Mouse (Mus musculus): ENCODE measurements around the gene Ina. TPM values are rescaled to one million over a fixed set of nuclear protein-coding genes. Genes with fewer than 3 reads are reported as not detected.
"Not testable (repeated sequence)": the region's sequence is repeated elsewhere in the genome, so short reads cannot be mapped to it uniquely, and the experiment has no call there.

The Ina gene
- polyA plus RNA-seq, 1 experiment, result 0.30 TPM

DNA sequence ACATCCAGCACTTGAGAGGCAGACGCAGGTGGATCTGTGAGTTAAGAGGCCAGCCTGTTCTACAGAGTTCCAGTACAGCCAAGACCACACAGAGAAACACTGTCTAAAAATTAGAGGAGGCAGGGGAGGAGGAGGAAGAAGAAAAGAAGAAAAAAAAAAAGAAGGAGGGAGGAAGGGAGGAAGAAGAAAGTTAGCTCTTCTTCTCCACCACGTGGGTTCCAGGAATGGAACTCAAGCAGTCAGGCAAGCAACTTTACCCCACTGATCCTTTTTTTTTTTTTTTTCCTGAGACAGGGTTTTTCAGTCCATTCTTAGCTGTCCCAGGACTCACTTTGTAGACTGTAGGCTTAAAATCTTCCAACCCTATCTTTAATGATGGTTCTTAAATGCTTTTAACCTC, 37.8 kb upstream of the Ina start:
- no peak overlapping the region for H3K4me3 ChIP-seq (ENCODE audit: control insufficient read depth, insufficient read depth, low read length)
- peaks cover 21% of the 10 kb centered on the region for H3K4me1 ChIP-seq (replicated peaks; ENCODE audit: control insufficient read depth, insufficient read depth, low read length)
- H3K27ac ChIP-seq (ENCODE audit: control insufficient read depth, insufficient read depth, low read length), result no peak overlapping the region
- DNase-seq, result no peak
- 14% methylated on average over 2 of the region's 2 CpGs for WGBS
- no peaks in the 10 kb centered on the region for H3K27me3 ChIP-seq (ENCODE audit: control insufficient read depth, insufficient read depth, low read length)
- TF ChIP-seq CTCF (IDR thresholded peaks at IDR 0.05; ENCODE audit: borderline replicate concordance, control insufficient read depth, extremely low read depth, insufficient read depth, low read length, poor library complexity) (no peak), POLR2A (IDR thresholded peaks at IDR 0.05; ENCODE audit: control insufficient read depth, extremely low read depth, insufficient read depth, low read length, poor library complexity) (no peak)
- H3K36me3 ChIP-seq (ENCODE audit: control insufficient read depth, insufficient read depth, low read length), result no peaks in the 10 kb centered on the region

DNA sequence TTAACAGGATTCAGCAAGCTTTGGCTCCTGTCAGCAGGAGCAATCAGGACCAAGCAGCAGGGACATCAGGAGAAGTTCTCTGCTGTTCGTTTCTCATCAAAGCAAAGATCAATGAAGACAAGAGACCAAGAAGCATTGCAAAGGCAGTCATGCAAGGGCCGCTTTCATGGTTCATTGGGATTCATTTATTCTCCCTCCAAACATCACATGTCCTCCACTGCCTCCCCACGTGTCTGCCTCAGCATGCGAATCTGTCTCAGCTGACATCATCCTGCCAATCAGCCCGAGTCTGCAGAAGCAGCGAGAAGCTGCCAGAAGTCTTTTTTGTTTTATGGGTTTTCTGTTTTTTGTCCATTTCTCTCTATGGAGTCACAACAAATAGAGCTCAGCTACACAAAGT, 37.0 kb upstream of the Ina start:
- no peaks in the 10 kb centered on the region for H3K36me3 ChIP-seq (ENCODE audit: control insufficient read depth, insufficient read depth, low read length)
- 68% methylated on average over 6 of the region's 6 CpGs for WGBS
- H3K27ac ChIP-seq (ENCODE audit: control insufficient read depth, insufficient read depth, low read length), result no peak overlapping the region; the same call in 1 of the 2 replicates
- H3K4me1 ChIP-seq (replicated peaks; ENCODE audit: control insufficient read depth, insufficient read depth, low read length), result peaks cover 21% of the 10 kb centered on the region
- TF ChIP-seq CTCF (IDR thresholded peaks at IDR 0.05; ENCODE audit: borderline replicate concordance, control insufficient read depth, extremely low read depth, insufficient read depth, low read length, poor library complexity) (no peak), POLR2A (IDR thresholded peaks at IDR 0.05; ENCODE audit: control insufficient read depth, extremely low read depth, insufficient read depth, low read length, poor library complexity) (no peak)
- H3K27me3 ChIP-seq (ENCODE audit: control insufficient read depth, insufficient read depth, low read length), result no peaks in the 10 kb centered on the region
- DNase-seq, result no peak
- no peak overlapping the region for H3K4me3 ChIP-seq (ENCODE audit: control insufficient read depth, insufficient read depth, low read length)

DNA sequence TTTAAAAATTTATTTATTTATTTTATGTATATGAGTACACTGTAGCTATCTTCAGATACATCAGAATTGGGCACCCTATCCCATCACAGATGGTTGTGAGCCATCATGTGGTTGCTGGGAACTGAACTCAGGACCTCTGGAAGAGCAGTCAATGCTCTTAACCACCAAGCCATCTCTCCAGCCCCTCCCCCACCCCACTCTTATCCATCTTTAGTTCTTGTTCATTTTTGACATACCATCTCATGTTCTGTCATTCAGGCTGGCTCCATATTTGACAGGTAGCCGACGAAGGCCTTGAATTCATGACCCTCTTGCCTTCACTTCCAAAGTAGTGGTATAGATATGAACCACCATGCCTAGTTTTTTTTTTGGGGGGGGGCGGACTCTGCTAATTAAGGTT, 36.4 kb upstream of the Ina start:
- not testable (repeated sequence) for DNase-seq; H3K4me3 ChIP-seq (ENCODE audit: control insufficient read depth, insufficient read depth, low read length); H3K27ac ChIP-seq (ENCODE audit: control insufficient read depth, insufficient read depth, low read length); H3K36me3 ChIP-seq (ENCODE audit: control insufficient read depth, insufficient read depth, low read length); H3K27me3 ChIP-seq (ENCODE audit: control insufficient read depth, insufficient read depth, low read length)
- H3K4me1 ChIP-seq (replicated peaks; ENCODE audit: control insufficient read depth, insufficient read depth, low read length), result peaks cover 17% of the 10 kb centered on the region
- WGBS, result 100% methylated on average over 3 of the region's 3 CpGs

DNA sequence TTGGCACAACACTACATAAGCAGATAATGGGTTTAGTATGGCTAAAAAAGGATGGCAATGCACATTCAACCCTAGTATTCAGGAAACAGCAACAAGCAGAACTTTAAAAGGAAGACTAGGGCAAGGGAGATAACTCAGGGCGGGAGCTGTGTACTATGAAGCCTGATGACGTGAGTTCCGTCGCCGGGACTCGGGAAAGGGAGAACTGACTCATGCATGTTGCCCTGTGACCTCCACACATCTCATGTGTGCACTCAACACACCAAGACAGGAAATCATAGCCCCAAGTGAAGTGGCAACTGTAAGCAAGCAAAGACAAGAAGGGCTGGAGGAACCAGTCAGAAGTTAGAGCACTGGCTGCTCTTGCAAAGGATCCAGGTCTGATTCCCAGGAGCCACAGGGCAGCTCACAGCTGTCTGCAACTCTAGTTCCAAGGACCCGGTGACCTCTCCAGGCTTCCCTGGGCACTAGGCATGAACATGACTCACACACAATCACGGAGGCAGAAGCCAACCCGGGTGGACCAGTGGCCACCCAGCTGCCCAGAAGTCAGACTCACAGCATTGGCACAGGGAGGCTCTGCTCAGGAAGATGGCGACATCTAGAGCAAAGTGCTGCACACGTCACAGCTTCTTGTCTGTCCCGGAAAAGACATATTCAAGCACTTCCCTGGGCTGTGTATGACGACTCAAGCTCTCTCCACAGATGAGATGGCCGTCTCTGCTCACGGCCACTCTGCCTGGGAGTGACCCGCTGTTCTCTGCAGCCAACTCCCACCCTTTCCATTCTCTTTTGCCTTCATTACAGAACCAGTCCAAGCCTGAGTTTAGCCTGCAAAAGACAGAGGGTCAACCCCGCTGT, 35.3 kb upstream of the Ina start:
- TF ChIP-seq POLR2A (IDR thresholded peaks at IDR 0.05; ENCODE audit: control insufficient read depth, extremely low read depth, insufficient read depth, low read length, poor library complexity) (no peak), CTCF (IDR thresholded peaks at IDR 0.05; ENCODE audit: borderline replicate concordance, control insufficient read depth, extremely low read depth, insufficient read depth, low read length, poor library complexity) (no peak)
- no peaks in the 10 kb centered on the region for H3K36me3 ChIP-seq (ENCODE audit: control insufficient read depth, insufficient read depth, low read length)
- DNase-seq, result no peak
- no peak overlapping the region for H3K4me3 ChIP-seq (ENCODE audit: control insufficient read depth, insufficient read depth, low read length)
- 89% methylated on average over 17 of the region's 17 CpGs for WGBS
- H3K27me3 ChIP-seq (ENCODE audit: control insufficient read depth, insufficient read depth, low read length), result no peaks in the 10 kb centered on the region
- no peak overlapping the region for H3K27ac ChIP-seq (ENCODE audit: control insufficient read depth, insufficient read depth, low read length)
- H3K4me1 ChIP-seq (replicated peaks; ENCODE audit: control insufficient read depth, insufficient read depth, low read length), result peaks cover 26% of the 10 kb centered on the region

DNA sequence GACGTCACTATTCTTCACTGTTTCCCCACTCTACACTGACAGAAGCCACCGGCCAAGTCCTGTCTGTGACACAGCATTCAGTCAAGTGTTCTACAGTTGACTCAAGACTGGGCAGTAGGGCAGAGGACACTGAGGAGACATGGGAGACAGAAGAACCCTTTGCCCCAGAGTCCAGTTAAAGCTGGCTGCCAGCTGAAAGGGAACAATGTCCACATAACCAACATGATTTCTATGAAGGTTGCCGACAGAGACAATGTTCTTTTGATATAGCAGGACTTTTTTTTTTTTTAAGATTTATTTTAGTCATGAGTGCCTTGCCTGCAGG, 34.8 kb upstream of the Ina start:
- 93% methylated on average over 3 of the region's 3 CpGs for WGBS
- H3K4me3 ChIP-seq (ENCODE audit: control insufficient read depth, insufficient read depth, low read length), result no peak overlapping the region
- no peak for DNase-seq
- no peaks in the 10 kb centered on the region for H3K36me3 ChIP-seq (ENCODE audit: control insufficient read depth, insufficient read depth, low read length)
- H3K27me3 ChIP-seq (ENCODE audit: control insufficient read depth, insufficient read depth, low read length), result no peaks in the 10 kb centered on the region
- TF ChIP-seq POLR2A (IDR thresholded peaks at IDR 0.05; ENCODE audit: control insufficient read depth, extremely low read depth, insufficient read depth, low read length, poor library complexity) (no peak), CTCF (IDR thresholded peaks at IDR 0.05; ENCODE audit: borderline replicate concordance, control insufficient read depth, extremely low read depth, insufficient read depth, low read length, poor library complexity) (no peak)
- H3K4me1 ChIP-seq (replicated peaks; ENCODE audit: control insufficient read depth, insufficient read depth, low read length), result peaks cover 30% of the 10 kb centered on the region
- no peak overlapping the region for H3K27ac ChIP-seq (ENCODE audit: control insufficient read depth, insufficient read depth, low read length)

DNA sequence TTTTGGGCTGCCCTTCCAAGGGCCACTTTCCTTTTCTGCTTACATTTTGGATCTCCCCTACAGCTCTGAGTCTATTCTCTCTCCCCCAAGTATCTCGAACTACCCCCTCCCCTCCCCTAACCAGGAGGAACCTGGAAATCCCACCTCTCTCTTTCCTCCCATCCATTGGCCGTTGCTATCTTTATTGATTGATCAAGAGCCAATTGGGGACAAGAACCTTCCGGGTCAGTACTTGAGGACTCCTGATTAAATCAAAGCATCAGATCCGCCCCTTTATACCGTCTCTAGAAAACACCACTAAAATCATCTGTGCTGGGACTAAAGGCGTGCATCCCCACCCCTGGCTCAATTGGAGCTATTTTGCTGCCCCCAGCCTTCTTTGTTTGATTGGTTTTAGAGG, 33.0 kb upstream of the Ina start:
- 87% methylated on average over 6 of the region's 6 CpGs for WGBS
- no peak for TF ChIP-seq POLR2A (IDR thresholded peaks at IDR 0.05; ENCODE audit: control insufficient read depth, extremely low read depth, insufficient read depth, low read length, poor library complexity)
- TF ChIP-seq CTCF (IDR thresholded peaks at IDR 0.05; ENCODE audit: borderline replicate concordance, control insufficient read depth, extremely low read depth, insufficient read depth, low read length, poor library complexity), result no peak
- H3K36me3 ChIP-seq (ENCODE audit: control insufficient read depth, insufficient read depth, low read length), result no peaks in the 10 kb centered on the region
- no peaks in the 10 kb centered on the region for H3K27me3 ChIP-seq (ENCODE audit: control insufficient read depth, insufficient read depth, low read length)
- DNase-seq, result no peak
- H3K4me3 ChIP-seq (ENCODE audit: control insufficient read depth, insufficient read depth, low read length), result no peak overlapping the region
- H3K4me1 ChIP-seq (replicated peaks; ENCODE audit: control insufficient read depth, insufficient read depth, low read length), result peaks cover 32% of the 10 kb centered on the region
- no peak overlapping the region for H3K27ac ChIP-seq (ENCODE audit: control insufficient read depth, insufficient read depth, low read length)
